Mouse (Mus musculus) heart, postnatal 0 days (tissue): ENCODE measurements around the gene Chrm3.

ENCODE experiments used
- CTCF ChIP-seq: IDR thresholded peaks from 2 replicates; pipeline ENCODE4 v1.5.1; 2016; ENCODE audit warnings: antibody characterized with exemption, control low read depth, low read depth
- EP300 ChIP-seq: IDR thresholded peaks from 2 replicates; pipeline ENCODE4 v1.6.1; 2016; ENCODE audit warnings: antibody characterized with exemption, low read depth

DNA sequence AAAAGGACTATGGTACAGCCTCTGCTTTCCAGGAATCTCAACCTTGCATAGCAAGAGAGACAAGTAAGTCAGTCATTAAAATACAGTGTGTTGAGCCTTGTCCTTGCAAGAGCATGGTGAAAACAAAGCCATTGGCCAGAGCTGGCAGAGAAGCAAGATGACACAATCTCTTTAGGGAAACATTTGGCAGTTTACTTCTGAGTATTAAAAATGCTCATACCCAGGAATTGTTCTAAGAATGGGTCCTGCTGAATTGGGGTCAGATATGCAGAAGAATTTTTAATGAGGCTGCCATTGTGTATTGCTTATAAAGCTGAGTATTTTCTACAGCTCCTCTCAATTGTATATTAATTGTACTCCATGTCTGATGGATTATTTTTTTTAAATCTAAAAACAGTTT is 50.8 kb downstream of the Chrm3 start:
- no peak for TF ChIP-seq CTCF
- no peak for TF ChIP-seq EP300
